Mouse (Mus musculus): ENCODE measurements at regions not wholly inside any gene's neighbourhood (a gene's known extent, or its start where the extent isn't known, plus 50 kb on each side); places are given as distances from the start of the nearest gene placed in this dataset.

DNA sequence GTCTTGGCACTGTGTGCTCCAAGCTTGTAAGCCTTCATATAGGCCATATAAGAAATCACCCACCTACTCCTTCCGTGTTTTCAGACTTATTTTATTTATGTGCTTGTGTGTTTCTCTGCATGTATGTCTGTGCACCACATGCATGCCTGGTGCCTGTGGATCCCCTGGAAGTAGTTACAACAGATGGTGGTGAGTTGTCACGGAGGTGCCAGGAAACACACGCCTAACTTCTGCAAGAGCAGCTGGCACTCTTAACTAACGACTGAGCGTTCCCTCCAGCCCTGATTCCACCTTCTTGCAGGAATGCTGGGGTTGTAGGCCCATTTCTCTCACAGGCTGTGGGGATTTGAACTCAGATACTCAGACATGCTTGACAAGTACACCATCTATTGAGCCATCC is 80.6 kb upstream of the Sulf2 start:
- no peak for DNase-seq (ENCODE audit: low spot score)

DNA sequence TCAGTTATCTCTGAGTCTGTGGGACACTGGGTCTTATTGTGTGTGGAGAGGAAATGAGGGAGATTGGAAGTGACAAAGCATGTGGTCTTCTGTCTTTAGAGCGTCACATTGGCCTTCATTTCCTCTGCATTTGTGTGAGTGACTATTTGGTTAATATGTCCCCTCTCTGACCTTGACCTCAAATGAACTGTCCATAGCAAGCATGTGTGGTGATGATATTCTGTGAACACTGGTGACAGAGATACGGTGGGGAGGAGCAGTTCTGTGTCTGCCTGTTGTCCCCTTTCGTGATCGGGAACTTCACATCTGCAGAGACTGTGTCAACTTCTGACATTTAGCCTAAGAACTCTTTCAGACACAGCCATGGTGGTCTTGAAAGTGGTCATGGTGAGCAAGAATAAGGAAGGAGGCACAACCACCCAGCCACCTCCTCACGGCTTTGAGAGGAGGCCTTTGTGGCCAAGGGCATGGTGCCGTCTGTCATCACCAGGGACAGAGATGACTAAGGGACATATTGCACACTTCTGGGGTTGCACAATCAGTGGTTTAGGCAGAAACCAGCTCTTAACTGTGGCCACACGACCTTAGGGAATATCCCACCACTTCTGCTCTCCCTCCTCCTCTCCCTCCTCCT is 79.2 kb upstream of the Sulf2 start:
- DNase-seq (ENCODE audit: low spot score): no peak

DNA sequence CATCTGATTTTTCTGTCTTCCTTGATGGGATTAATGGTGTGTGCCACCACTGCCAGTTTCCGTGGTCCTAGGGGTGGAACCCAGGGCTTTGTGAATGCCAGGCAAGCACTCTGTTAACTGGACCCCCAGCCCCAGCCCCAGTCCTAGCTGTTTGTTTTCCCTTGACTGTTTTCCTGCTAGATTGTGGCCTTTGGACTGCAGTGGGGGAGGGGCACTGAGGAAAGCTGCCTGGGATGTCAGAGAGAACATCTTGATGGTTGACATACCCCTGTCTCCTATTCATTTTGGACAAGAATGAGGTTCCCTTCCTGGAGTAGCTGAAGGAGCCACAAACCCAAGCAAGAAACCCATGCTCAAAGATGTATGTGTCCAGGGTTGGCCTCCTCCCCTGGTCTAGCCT is 77.8 kb upstream of the Sulf2 start:
- DNase-seq (ENCODE audit: low spot score): no peak

DNA sequence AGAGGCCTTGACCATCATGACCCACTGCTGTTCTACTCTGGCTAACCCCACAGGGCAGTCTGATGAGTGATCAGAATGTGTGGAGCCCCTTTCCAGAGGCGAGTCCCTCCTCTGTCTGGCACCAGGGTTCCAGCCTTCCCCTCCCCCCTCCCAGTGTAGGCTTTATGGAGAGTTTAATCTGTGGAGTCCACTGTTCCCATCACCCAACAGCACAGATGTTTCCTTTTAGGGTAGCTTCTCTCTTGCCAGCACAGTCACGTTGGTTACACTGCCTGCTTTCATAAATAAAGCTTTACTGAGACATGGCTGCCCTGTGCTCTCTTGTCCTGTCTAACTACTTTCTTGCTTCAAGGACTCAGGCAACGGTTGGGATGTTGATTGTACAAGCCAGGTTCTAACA is 76.9 kb upstream of the Sulf2 start:
- DNase-seq (ENCODE audit: low spot score): no peak

DNA sequence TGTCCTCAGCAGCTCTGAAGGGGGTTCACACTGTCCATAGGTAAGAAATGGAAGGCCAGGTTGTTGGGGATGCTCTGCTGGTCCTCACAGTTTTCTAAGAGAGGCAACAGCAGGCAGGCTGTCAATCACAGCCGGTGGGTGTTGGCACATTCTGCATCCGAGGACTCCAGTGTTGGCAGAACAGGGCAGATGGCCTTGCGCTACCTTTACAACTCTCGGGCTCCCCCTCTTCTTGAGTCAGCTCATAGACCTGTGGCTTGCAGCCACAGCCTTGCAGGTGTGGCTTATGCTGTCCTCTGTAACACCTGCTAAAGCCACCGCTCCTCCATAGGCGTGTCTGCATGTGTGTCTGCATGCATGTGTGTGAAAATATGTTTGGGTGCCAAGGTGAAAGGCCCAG is 75.2 kb upstream of the Sulf2 start:
- no peak for DNase-seq (ENCODE audit: low spot score)

DNA sequence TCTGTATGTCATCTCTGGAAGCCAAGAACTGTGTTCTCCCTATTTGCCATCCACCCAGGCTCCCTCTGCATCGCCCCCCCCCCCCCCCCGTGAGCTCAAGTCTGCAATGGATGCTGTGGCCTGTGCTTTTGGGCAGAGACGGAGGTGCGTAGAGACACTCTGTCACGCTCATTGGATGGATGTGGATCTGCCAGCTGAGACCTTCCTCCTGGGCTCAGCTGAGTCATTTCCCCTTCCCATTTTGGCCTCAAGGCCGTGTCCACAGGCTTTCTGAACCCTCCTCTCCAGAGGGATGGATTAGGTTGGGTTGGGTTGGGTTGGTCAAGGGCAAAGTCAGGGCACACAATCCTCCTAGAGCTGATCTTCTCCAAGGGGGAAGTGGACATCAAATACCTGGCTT is 72.9 kb upstream of the Sulf2 start:
- DNase-seq (ENCODE audit: low spot score): no peak

DNA sequence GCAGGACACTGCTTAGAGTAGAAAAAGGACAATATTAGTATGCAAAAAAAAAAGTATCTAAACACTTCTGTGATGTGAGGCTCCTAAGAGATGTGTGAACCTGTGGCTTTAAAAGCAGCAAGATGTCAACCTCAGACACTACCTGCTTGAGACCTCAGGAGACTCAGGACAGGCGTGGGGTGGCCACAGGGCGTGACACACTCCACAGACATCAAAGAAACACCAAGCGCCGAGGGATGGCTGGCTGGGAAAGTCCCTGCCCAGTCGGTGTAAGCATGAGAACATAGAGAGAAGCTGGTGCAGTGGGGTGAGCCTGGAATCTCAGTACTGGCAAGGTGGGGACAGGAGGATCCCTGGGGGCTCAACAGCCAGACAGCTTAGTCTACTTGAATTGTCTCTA is 72.0 kb upstream of the Sulf2 start:
- no peak for DNase-seq (ENCODE audit: low spot score)

DNA sequence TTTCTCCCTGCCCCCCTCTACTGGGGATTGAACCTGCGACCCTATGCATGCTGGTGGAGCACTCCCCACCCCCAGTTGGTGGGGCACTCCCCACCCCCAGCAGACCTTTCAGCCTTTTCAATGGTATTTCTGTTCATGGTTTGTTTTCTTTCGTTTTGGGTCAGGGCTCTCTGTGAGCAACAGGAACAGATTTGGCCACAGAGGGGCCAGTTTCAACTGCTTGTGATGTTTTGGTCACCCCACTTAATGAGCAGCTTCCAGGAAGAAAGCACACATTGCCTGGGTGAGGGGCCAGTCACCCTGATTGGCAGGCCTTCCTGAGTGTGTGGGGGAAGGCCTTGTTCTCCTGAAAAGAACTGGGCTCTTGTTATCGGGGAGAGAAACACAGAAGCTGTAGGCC is 71.5 kb upstream of the Sulf2 start:
- peak; percentile 71 for DNase-seq (ENCODE audit: low spot score)

DNA sequence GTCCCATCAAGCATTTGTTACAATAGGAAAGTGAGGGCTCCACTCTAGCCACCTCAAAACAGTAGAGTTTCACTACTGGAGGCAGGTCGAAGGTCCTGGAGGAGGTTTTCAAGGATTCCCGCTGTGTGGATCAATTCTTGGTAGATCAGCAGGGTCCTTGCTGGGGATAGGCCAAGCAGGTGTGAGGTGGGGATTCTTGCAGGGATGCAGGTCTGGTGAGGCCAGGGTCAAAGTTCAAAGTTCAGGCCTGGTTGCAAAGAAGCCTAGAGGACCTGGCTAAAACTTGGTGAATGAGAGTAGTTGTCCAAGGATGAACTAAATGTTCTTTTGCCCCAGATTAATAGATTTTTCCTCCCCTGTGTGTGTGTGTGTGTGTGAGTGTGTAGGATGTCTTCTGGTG is 70.9 kb upstream of the Sulf2 start:
- no peak for DNase-seq (ENCODE audit: low spot score)

DNA sequence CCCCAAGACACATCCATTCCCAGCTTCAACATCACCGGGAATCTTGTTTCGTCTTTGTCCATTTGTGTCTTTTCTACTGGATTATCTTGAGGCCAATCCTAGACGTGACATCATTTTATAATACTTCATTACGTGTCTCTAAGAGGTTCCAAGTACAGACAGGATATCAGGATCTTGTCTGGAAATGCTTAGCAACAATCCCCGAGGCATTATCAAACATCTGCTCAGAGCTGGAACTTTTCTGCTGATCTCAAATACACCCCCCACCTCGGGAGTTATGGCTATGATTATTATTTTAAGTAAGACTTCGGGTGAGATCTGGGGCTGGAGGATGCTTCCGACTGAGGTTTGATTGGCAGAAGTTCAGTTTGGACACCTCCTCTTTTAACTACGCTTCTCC is 69.9 kb upstream of the Sulf2 start:
- DNase-seq (ENCODE audit: low spot score): no peak

DNA sequence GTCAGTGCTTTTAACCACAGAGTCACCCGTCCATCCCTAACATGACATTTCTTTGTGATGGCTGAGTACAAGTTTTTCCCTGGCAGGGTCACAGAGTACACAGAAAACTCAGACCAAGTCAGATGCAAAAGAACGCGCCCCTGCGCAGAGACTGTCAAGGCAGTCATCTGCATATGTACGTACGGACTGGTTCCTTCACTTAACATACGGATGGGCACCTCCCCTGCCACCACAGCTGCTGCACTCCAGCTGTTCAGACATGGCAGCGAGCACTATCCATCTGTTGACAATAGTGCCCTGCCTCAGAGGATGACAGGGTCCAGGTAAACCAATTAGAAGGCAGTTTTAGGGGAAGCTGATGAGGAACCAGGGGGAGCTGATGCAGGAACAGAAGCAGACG is 63.3 kb upstream of the Sulf2 start:
- no peak for DNase-seq (ENCODE audit: low spot score)

DNA sequence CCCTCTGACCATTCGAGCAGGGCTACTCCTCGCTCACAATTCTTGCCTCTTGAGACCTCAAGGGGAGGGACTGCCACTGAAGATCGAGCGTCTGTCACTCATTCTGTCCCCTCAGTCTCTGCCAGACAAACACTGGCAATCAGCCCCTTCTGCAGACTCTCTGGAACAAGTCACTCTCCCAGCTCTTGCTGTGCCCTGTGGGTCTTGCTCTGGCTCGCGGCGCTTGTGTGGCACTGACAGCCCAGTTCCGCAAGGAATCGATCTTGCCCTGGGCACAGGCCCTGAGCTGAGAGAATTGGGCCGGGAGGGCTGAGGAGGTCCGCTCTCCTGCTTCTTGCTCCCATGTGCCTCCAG is 61.0 kb upstream of the Sulf2 start:
- DNase-seq (ENCODE audit: low spot score): no peak

DNA sequence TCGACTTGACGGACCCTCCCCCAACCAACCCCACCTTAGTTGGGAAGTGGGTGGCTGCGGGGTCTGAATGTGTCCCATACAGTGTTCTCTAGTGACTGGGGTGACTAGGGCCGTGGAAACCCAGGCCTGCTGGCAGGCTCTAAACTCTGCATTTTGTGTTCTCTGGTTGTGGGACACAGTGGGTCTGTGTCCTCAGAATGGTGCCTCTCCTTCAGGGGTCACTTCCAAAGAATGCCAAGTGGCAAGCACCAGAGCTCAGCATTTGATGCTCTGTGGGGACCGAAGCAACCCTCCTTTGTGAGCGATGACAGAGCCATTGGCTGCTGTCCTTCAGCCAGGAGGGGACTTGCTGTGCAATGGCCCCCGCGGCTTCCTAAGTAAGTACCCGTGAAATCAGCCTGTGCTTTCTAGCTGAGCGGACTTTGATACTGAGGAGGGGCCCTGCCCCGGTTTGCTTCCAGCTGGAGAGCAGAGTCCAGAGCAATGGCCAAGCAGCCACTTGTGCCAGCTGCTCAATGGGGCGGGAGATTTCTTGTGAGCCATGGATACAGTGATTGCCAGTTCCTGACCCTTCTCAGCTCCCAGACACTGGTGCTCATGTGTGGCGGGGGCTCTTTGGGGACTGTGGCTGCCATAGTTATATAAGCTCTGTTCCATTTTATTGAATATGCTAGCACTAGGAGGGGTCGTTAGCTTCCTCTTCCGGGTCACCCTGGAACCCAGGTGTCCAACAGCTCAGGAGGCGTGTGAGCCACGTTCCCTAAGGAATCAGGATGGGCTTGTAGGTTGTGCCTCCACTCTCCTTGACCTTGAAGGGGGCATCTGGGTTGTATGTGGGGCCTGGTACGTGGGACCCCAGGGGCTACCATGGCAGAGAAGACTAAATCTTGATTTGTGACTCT is 60.4 kb upstream of the Sulf2 start:
- peak; percentile 76 for DNase-seq (ENCODE audit: low spot score)

DNA sequence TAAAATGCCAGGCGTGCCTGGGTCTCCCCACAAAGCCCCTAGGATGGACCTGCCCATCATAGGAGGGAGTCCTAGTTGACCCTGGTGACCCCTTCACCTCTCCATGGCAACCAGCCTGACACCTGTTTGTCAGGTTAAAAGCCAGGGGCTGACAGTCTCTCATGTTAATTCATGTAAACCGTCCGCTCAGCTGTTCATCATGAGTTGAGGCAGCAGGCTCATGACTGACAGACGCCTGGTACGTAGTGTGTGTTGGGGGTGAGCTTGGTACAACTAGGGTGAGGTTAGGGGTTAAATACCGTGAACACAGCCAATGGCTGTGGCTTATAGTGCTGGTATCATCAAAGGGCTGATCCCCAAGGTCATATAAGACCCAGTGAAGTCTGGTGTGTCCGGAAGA is 59.7 kb upstream of the Sulf2 start:
- peak; percentile 71 for DNase-seq (ENCODE audit: low spot score)

DNA sequence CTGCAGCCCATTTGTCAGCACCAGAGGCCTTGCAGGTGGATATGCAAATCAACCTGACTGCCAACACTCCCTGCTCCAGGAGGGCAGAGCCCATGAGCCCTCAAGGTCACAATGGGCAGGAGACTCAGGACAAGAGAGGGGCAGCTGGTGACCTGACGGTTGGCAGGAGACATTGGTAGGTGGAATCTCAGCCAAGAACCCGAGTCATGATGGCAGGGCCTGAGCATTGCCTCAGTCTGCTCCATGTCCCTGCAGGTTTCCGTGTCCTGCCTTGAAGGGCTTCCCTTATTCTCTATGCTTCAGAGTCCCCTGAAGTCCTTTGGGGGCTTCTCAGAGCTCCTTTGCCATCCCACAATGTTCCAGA is 51.7 kb upstream of the Sulf2 start:
- no peak for DNase-seq (ENCODE audit: low spot score)

DNA sequence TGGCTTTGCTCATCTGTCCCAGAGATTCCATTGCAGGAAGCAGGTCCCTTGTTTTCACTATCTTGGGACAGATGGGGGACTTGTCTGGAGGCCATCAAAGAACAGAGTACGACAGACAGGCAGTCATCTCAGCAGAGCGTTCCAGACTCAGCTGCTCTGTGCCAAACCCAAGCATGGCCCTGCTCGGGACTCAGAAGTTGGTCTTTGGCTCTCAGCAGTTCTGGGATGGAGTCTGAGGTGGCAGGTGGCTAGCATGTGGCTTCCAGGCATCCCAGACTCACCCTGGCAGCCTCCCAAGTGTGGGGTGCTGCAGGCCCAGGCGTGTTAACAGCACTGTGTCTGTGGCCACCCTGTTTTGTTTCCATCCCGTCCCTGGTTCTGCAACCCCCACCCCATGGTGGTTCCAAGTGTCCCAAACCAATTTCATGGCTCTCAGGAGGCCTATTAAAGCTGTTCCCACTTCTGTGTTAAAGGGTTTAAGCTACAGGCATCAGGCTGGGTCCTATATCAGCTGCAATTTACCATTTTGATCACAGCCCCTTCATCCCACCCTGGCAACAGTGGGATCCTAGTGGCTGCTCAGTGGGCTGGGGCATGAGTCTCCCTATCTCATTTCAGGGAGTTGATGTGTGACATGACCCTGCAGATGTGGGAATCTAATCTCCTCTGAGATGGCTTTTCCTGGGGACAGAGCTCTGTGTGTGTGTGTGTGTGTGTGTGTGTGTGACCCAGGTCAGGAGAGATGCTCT is 51.1 kb upstream of the Sulf2 start:
- DNase-seq (ENCODE audit: low spot score): no peak
